Mouse (Mus musculus): ENCODE measurements at regions not wholly inside any gene's neighbourhood (a gene's known extent, or its start where the extent isn't known, plus 50 kb on each side); places are given as distances from the start of the nearest gene placed in this dataset.

- intact Hi-C loops (cut with DNase I) = no loop called here
- no peak for DNase-seq (ENCODE audit: extremely low spot score in 1 of 2, low spot score in 2 of 2)
Measured at GRCm38 (mm10) chr6:31995977-31996376, 54.1 kb upstream of the 1700012A03Rik start.

GRCm38 (mm10) chr6:31995249-31995648, 54.8 kb upstream of the 1700012A03Rik start:
- no peak for DNase-seq (ENCODE audit: extremely low spot score in 1 of 2, low spot score in 2 of 2)
- intact Hi-C loops (cut with DNase I) = no loop called here

- intact Hi-C loops (cut with DNase I) = no loop called here
- DNase-seq (ENCODE audit: extremely low spot score in 1 of 2, low spot score in 2 of 2) = no peak
Measured at GRCm38 (mm10) chr6:31985698-31986097, 64.3 kb upstream of the 1700012A03Rik start.

GRCm38 (mm10) chr6:31976705-31977104, 73.3 kb upstream of the 1700012A03Rik start:
- intact Hi-C loops (cut with DNase I) = no loop called here
- no peak for DNase-seq (ENCODE audit: extremely low spot score in 1 of 2, low spot score in 2 of 2)

- peak in 1 of 2 experiments; percentile 16 for DNase-seq (ENCODE audit: extremely low spot score in 1 of 2, low spot score in 2 of 2)
- intact Hi-C loops (cut with DNase I) = no loop called here
Measured at GRCm38 (mm10) chr6:31948063-31948481, 102.0 kb upstream of the 1700012A03Rik start.

- peak in 1 of 2 experiments; percentile 22 for DNase-seq (ENCODE audit: extremely low spot score in 1 of 2, low spot score in 2 of 2)
- intact Hi-C loops (cut with DNase I) = no loop called here
Measured at GRCm38 (mm10) chr6:31946572-31946971, 103.5 kb upstream of the 1700012A03Rik start.

GRCm38 (mm10) chr6:31945347-31945746, 104.7 kb upstream of the 1700012A03Rik start:
- peak in 1 of 2 experiments; percentile 24 for DNase-seq (ENCODE audit: extremely low spot score in 1 of 2, low spot score in 2 of 2)
- intact Hi-C loops (cut with DNase I) = no loop called here

GRCm38 (mm10) chr6:31944546-31944945, 105.5 kb upstream of the 1700012A03Rik start:
- intact Hi-C loops (cut with DNase I) = no loop called here
- no peak for DNase-seq (ENCODE audit: extremely low spot score in 1 of 2, low spot score in 2 of 2)

GRCm38 (mm10) chr6:31942696-31943095, 107.3 kb upstream of the 1700012A03Rik start:
- no peak for DNase-seq (ENCODE audit: extremely low spot score in 1 of 2, low spot score in 2 of 2)
- intact Hi-C loops (cut with DNase I) = no loop called here

- intact Hi-C loops (cut with DNase I) = loop anchor here (5.0 to 10.0 kb wide), 4 partner anchors 206 to 389 kb away; no protein-coding TSS in a partner anchor
- peak; percentile 88 for DNase-seq (ENCODE audit: extremely low spot score in 1 of 2, low spot score in 2 of 2)
Measured at GRCm38 (mm10) chr6:31938216-31938814, 111.7 kb upstream of the 1700012A03Rik start.

- intact Hi-C loops (cut with DNase I) = loop anchor here (2.0 to 10.0 kb wide), 5 partner anchors 208 to 652 kb away; partner anchors contain the start of gene Plxna4
- peak in 1 of 2 experiments; percentile 18 for DNase-seq (ENCODE audit: extremely low spot score in 1 of 2, low spot score in 2 of 2)
Measured at GRCm38 (mm10) chr6:31937146-31937545, 112.9 kb upstream of the 1700012A03Rik start.

- DNase-seq (ENCODE audit: extremely low spot score in 1 of 2, low spot score in 2 of 2) = no peak
- intact Hi-C loops (cut with DNase I) = loop anchor here (5.0 to 10.0 kb wide), 4 partner anchors 210 to 392 kb away; no protein-coding TSS in a partner anchor
Measured at GRCm38 (mm10) chr6:31934826-31935225, 115.2 kb upstream of the 1700012A03Rik start.

- intact Hi-C loops (cut with DNase I) = loop anchor here (10.0 kb wide), 1 partner anchor 211 kb away; no protein-coding TSS in a partner anchor
- DNase-seq (ENCODE audit: extremely low spot score in 1 of 2, low spot score in 2 of 2) = no peak
Measured at GRCm38 (mm10) chr6:31933956-31934355, 116.1 kb upstream of the 1700012A03Rik start.

- peak in 1 of 2 experiments; percentile 19 for DNase-seq (ENCODE audit: extremely low spot score in 1 of 2, low spot score in 2 of 2)
- intact Hi-C loops (cut with DNase I) = loop anchor here (10.0 kb wide), 1 partner anchor 211 kb away; no protein-coding TSS in a partner anchor
Measured at GRCm38 (mm10) chr6:31933364-31933763, 116.7 kb upstream of the 1700012A03Rik start.

- no peak for DNase-seq (ENCODE audit: extremely low spot score in 1 of 2, low spot score in 2 of 2)
- intact Hi-C loops (cut with DNase I) = loop anchor here (10.0 kb wide), 1 partner anchor 214 kb away; no protein-coding TSS in a partner anchor
Measured at GRCm38 (mm10) chr6:31931116-31931515, 118.9 kb upstream of the 1700012A03Rik start.

- DNase-seq (ENCODE audit: extremely low spot score in 1 of 2, low spot score in 2 of 2) = no peak
- intact Hi-C loops (cut with DNase I) = loop anchor here (10.0 kb wide), 1 partner anchor 134 kb away; no protein-coding TSS in a partner anchor
Measured at GRCm38 (mm10) chr6:31929165-31929564, 120.9 kb upstream of the 1700012A03Rik start.

- intact Hi-C loops (cut with DNase I) = loop anchor here (10.0 kb wide), 1 partner anchor 132 kb away; no protein-coding TSS in a partner anchor
- DNase-seq (ENCODE audit: extremely low spot score in 1 of 2, low spot score in 2 of 2) = peak in 1 of 2 experiments; percentile 23
Measured at GRCm38 (mm10) chr6:31927181-31927580, 122.9 kb upstream of the 1700012A03Rik start.

- DNase-seq (ENCODE audit: extremely low spot score in 1 of 2, low spot score in 2 of 2) = no peak
- intact Hi-C loops (cut with DNase I) = loop anchor here (10.0 kb wide), 1 partner anchor 130 kb away; no protein-coding TSS in a partner anchor
Measured at GRCm38 (mm10) chr6:31924669-31925046, 125.4 kb upstream of the 1700012A03Rik start.

GRCm38 (mm10) chr6:31923951-31924668, 125.9 kb upstream of the 1700012A03Rik start:
- no peak for DNase-seq (ENCODE audit: extremely low spot score in 1 of 2, low spot score in 2 of 2)
- intact Hi-C loops (cut with DNase I) = loop anchor here (10.0 kb wide), 1 partner anchor 129 kb away; no protein-coding TSS in a partner anchor

All from left cerebral cortex, postnatal 10 days (tissue).